Mouse (Mus musculus): ENCODE results near the gene Ak5. TPM values are rescaled to one million over a fixed set of nuclear protein-coding genes. Genes with fewer than 3 reads are reported as not detected.
A peak's percentile ranks its signal among the peaks of the same experiment; 100 is the strongest.

The Ak5 gene
- polyA plus RNA-seq, 1 experiment from 2014 or later, result 1.2 TPM

- no peak for ATAC-seq (ENCODE audit: low FRiP score)
- H3K27me3 ChIP-seq, result no peaks in the 10 kb centered on the region
- H3K4me1 ChIP-seq, result no peaks in the 10 kb centered on the region
- H3K9me3 ChIP-seq, result no peaks in the 10 kb centered on the region
- WGBS, result 90% methylated on average over 9 of the region's 9 CpGs
- no peak overlapping the region for H3K4me3 ChIP-seq (replicated peaks)
- H3K4me2 ChIP-seq, result no peak overlapping the region
- H3K9ac ChIP-seq, result no peak overlapping the region
- no peaks in the 10 kb centered on the region for H3K36me3 ChIP-seq (replicated peaks)
- no peak overlapping the region for H3K27ac ChIP-seq
Measured at GRCm38 (mm10) chr3:152689105-152689504, 20.9 kb upstream of the Ak5 start.

- no peaks in the 10 kb centered on the region for H3K36me3 ChIP-seq (replicated peaks)
- no peaks in the 10 kb centered on the region for H3K27me3 ChIP-seq
- H3K9me3 ChIP-seq, result no peaks in the 10 kb centered on the region
- H3K4me3 ChIP-seq (replicated peaks), result no peak overlapping the region
- no peak overlapping the region for H3K9ac ChIP-seq
- no peak for ATAC-seq (ENCODE audit: low FRiP score)
- H3K4me1 ChIP-seq, result no peaks in the 10 kb centered on the region
- 88% methylated on average over 5 of the region's 5 CpGs for WGBS
- no peak overlapping the region for H3K4me2 ChIP-seq
- no peak overlapping the region for H3K27ac ChIP-seq
Measured at GRCm38 (mm10) chr3:152688532-152688931, 20.4 kb upstream of the Ak5 start.

- Histone ChIP-seq H3K4me3 (replicated peaks) (no peak overlapping the region), H3K4me2 (no peak overlapping the region), H3K9me3 (no peaks in the 10 kb centered on the region), H3K4me1 (no peaks in the 10 kb centered on the region), H3K27me3 (no peaks in the 10 kb centered on the region; the same call in 1 of the 2 replicates), H3K27ac (no peak overlapping the region), H3K9ac (no peak overlapping the region), H3K36me3 (replicated peaks) (no peaks in the 10 kb centered on the region)
- WGBS, result 85% methylated on average over 6 of the region's 6 CpGs
- no peak for ATAC-seq (ENCODE audit: low FRiP score)
Measured at GRCm38 (mm10) chr3:152674663-152675062, 6.5 kb upstream of the Ak5 start.

GRCm38 (mm10) chr3:152669783-152670182 lies 1.6 kb upstream of the Ak5 start:
- Histone ChIP-seq H3K4me3 (replicated peaks) (no peak overlapping the region), H3K27me3 (peaks cover 37% of the 10 kb centered on the region), H3K9me3 (no peaks in the 10 kb centered on the region), H3K9ac (no peak overlapping the region), H3K4me1 (peaks cover 15% of the 10 kb centered on the region), H3K4me2 (no peak overlapping the region), H3K36me3 (replicated peaks) (no peaks in the 10 kb centered on the region), H3K27ac (no peak overlapping the region)
- 81% methylated on average over 3 of the region's 3 CpGs for WGBS
- ATAC-seq (ENCODE audit: low FRiP score), result no peak

- peaks cover 37% of the 10 kb centered on the region for H3K27me3 ChIP-seq
- peaks cover 15% of the 10 kb centered on the region for H3K4me1 ChIP-seq
- H3K27ac ChIP-seq, result no peak overlapping the region
- H3K9me3 ChIP-seq, result no peaks in the 10 kb centered on the region
- H3K4me3 ChIP-seq (replicated peaks), result no peak overlapping the region
- no peak for ATAC-seq (ENCODE audit: low FRiP score)
- H3K36me3 ChIP-seq (replicated peaks), result no peaks in the 10 kb centered on the region
- no peak overlapping the region for H3K9ac ChIP-seq
- 95% methylated on average over 2 of the region's 2 CpGs for WGBS
- H3K4me2 ChIP-seq, result no peak overlapping the region
Measured at GRCm38 (mm10) chr3:152668793-152669192, 633 bp upstream of the Ak5 start.

GRCm38 (mm10) chr3:152667356-152668211 lies 576 bp downstream of the Ak5 start:
- Histone ChIP-seq H3K4me2 (peak overlapping the region; percentile 95), H3K27ac (no peak overlapping the region), H3K4me3 (replicated peaks) (peak overlapping the region; percentile 58), H3K4me1 (peaks cover 15% of the 10 kb centered on the region), H3K36me3 (replicated peaks) (no peaks in the 10 kb centered on the region), H3K27me3 (peaks cover 37% of the 10 kb centered on the region), H3K9me3 (no peaks in the 10 kb centered on the region), H3K9ac (peak overlapping the region; percentile 61)
- under 1% methylated on average over 76 of the region's 82 CpGs for WGBS
- peak; percentile 89 for ATAC-seq (ENCODE audit: low FRiP score)

GRCm38 (mm10) chr3:152666991-152667355 lies 1.2 kb downstream of the Ak5 start:
- Histone ChIP-seq H3K36me3 (replicated peaks) (no peaks in the 10 kb centered on the region), H3K4me2 (peak overlapping the region; percentile 95), H3K9me3 (no peaks in the 10 kb centered on the region), H3K9ac (no peak overlapping the region; the same call in 1 of the 2 replicates), H3K4me3 (replicated peaks) (peak overlapping the region; percentile 58), H3K27ac (no peak overlapping the region), H3K27me3 (peaks cover 37% of the 10 kb centered on the region), H3K4me1 (peaks cover 15% of the 10 kb centered on the region)
- WGBS, result 0% methylated on average over 16 of the region's 16 CpGs
- ATAC-seq (ENCODE audit: low FRiP score), result peak; percentile 37

GRCm38 (mm10) chr3:152658592-152658991 lies 9.6 kb downstream of the Ak5 start:
- Histone ChIP-seq H3K4me3 (replicated peaks) (no peak overlapping the region), H3K9ac (no peak overlapping the region), H3K36me3 (replicated peaks) (no peaks in the 10 kb centered on the region), H3K4me2 (no peak overlapping the region), H3K27me3 (no peaks in the 10 kb centered on the region), H3K27ac (no peak overlapping the region), H3K9me3 (no peaks in the 10 kb centered on the region), H3K4me1 (no peaks in the 10 kb centered on the region)
- 85% methylated on average over 2 of the region's 2 CpGs for WGBS
- ATAC-seq (ENCODE audit: low FRiP score), result no peak

GRCm38 (mm10) chr3:152651991-152652390 lies 16.2 kb downstream of the Ak5 start:
- WGBS, result 80% methylated on average over 2 of the region's 2 CpGs
- H3K36me3 ChIP-seq (replicated peaks), result no peaks in the 10 kb centered on the region
- no peaks in the 10 kb centered on the region for H3K9me3 ChIP-seq

GRCm38 (mm10) chr3:152644610-152645009 lies 23.6 kb downstream of the Ak5 start:
- Histone ChIP-seq H3K9me3 (no peaks in the 10 kb centered on the region), H3K9ac (no peak overlapping the region), H3K4me3 (replicated peaks) (no peak overlapping the region), H3K27ac (no peak overlapping the region), H3K4me1 (no peaks in the 10 kb centered on the region), H3K27me3 (no peaks in the 10 kb centered on the region), H3K36me3 (replicated peaks) (no peaks in the 10 kb centered on the region), H3K4me2 (no peak overlapping the region)
- 89% methylated on average over 5 of the region's 5 CpGs for WGBS
- no peak for ATAC-seq (ENCODE audit: low FRiP score)

More at GRCm38 (mm10) chr3:152651991-152652390, 16.2 kb downstream of the Ak5 start:
- H3K4me1 ChIP-seq, result no peaks in the 10 kb centered on the region
- no peak overlapping the region for H3K4me3 ChIP-seq (replicated peaks)
- no peak overlapping the region for H3K27ac ChIP-seq
- no peak overlapping the region for H3K9ac ChIP-seq
- ATAC-seq (ENCODE audit: low FRiP score), result no peak
- no peaks in the 10 kb centered on the region for H3K27me3 ChIP-seq
- no peak overlapping the region for H3K4me2 ChIP-seq

GRCm38 (mm10) chr3:152625061-152625820 lies 42.9 kb downstream of the Ak5 start:
- WGBS, result 75% methylated on average over 10 of the region's 10 CpGs
- Histone ChIP-seq H3K4me3 (replicated peaks) (no peak overlapping the region), H3K9me3 (no peaks in the 10 kb centered on the region), H3K27me3 (no peaks in the 10 kb centered on the region), H3K36me3 (replicated peaks) (no peaks in the 10 kb centered on the region), H3K9ac (no peak overlapping the region), H3K4me1 (peaks cover 6% of the 10 kb centered on the region; the same call in 1 of the 2 replicates), H3K4me2 (no peak overlapping the region), H3K27ac (no peak overlapping the region)
- ATAC-seq (ENCODE audit: low FRiP score), result no peak

GRCm38 (mm10) chr3:152620534-152620933 lies 47.6 kb downstream of the Ak5 start:
- Histone ChIP-seq H3K9me3 (no peaks in the 10 kb centered on the region), H3K4me2 (peak overlapping the region; percentile 13; the same call in 1 of the 2 replicates), H3K9ac (no peak overlapping the region), H3K4me1 (peaks cover 9% of the 10 kb centered on the region; the same call in 1 of the 2 replicates), H3K27ac (no peak overlapping the region), H3K27me3 (no peaks in the 10 kb centered on the region), H3K36me3 (replicated peaks) (no peaks in the 10 kb centered on the region), H3K4me3 (replicated peaks) (no peak overlapping the region)
- WGBS, result 30% methylated on average over 11 of the region's 11 CpGs
- ATAC-seq (ENCODE audit: low FRiP score), result no peak
